Comparison of ENCODE assay signal across 8 mouse cellular contexts in the genomic region with DNA sequence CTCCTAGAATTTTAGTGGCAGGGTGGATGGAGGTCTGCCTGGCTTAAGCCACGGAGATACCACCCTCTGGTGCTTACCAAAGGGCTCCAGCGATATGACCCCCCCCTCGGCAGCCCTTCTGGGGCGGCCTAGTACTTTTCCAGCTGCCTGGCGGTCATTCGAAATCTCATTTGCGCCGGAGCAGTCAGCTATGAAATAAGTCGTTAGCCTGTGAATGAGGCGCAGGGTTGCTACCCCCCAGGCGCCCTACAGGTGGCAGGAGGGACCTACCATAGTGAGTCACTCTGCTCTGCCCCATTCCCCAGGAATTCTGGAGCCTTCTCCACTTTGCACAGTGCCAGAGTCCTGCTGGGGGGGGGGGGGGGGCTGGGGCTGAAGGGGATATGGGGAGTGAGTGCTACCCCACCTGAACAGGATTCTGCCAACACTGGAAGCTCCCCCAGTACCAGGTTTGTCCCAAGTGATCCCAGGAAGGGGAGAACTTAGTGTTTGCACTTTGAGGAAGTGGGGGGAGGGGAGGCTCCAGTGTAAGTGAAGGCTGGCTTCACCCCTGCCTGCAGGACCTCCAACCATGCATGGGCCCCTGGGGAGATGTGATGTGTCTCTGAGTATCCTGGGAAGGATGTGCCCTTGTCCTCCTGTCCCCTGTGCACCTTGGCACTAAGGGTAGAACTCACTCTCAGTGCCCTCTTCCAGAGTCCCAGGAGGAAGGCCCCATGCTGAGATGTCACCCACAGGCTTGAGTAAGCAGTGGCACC. TPM values are rescaled to one million over a fixed set of nuclear protein-coding genes. Genes with fewer than 3 reads are reported as not detected.
DNase-seq lines count a peak whose midpoint lies in the region; ATAC-seq and TF ChIP-seq lines count a peak whose summit lies in the region.

No protein-coding gene starts in this region.

- peak overlapping the region; percentile 34 for H3K9ac ChIP-seq in heart, embryonic 16.5 days (ENCODE audit: low read length)

- H3K4me1 ChIP-seq in E14TG2a.4 (replicated peaks; ENCODE audit: low read depth, low read length) = peaks cover 56% of the 10 kb centered on the region
- no peaks in the 10 kb centered on the region for H3K4me1 ChIP-seq in cortical plate, adult 2 months (ENCODE audit: control insufficient read depth, insufficient read depth, low read length)
- no peaks in the 10 kb centered on the region; the same call in 1 of the 2 replicates for H3K4me1 ChIP-seq in heart, embryonic 16.5 days (ENCODE audit: control insufficient read depth, insufficient read depth, low read length)

- peak; percentile 48 for DNase-seq in cerebellum, adult 11-12 months
- DNase-seq in kidney, postnatal 25 days = peak; percentile 93 to 95
- peak; percentile 64 for DNase-seq in mesoderm, embryonic 11.5 days (ENCODE audit: low read depth, low spot score)

- WGBS in heart, embryonic 16.5 days = 8% methylated on average over 11 of the region's 11 CpGs

- no peaks in the 10 kb centered on the region for H3K27me3 ChIP-seq in E14TG2a.4 (ENCODE audit: insufficient read depth, low read length)
- H3K27me3 ChIP-seq in heart, embryonic 16.5 days (ENCODE audit: control insufficient read depth, insufficient read depth, low read length) = peaks cover 10% of the 10 kb centered on the region; the same call in 1 of the 2 replicates

- 0 out of 2 replicates have a peak overlapping the region, but pooled peaks have one; percentile 29 for H3K4me3 ChIP-seq in E14TG2a.4 (replicated peaks; ENCODE audit: low read length)
- H3K4me3 ChIP-seq in cortical plate, adult 2 months (ENCODE audit: insufficient read depth, low read length) = no peak overlapping the region
- H3K4me3 ChIP-seq in heart, embryonic 16.5 days (ENCODE audit: low read length) = 0 out of 2 replicates have a peak overlapping the region, but pooled peaks have one; percentile 9

- TF ChIP-seq POLR2A in cortical plate, adult 2 months (IDR thresholded peaks at IDR 0.05; ENCODE audit: extremely low read depth, insufficient read depth, low read length) = no peak

- peak; percentile 43 for TF ChIP-seq CTCF in E14TG2a.4 (conservative IDR thresholded peaks at IDR 0.05; ENCODE audit: low read length)
- peak; percentile 41 for TF ChIP-seq CTCF in cortical plate, adult 2 months (IDR thresholded peaks at IDR 0.05; ENCODE audit: extremely low read depth, insufficient read depth, low read length)

- H3K4me2 ChIP-seq in heart, embryonic 16.5 days (ENCODE audit: low read depth, low read length) = peak overlapping the region; percentile 16; the same call in 1 of the 2 replicates

- H3K36me3 ChIP-seq in E14TG2a.4 (ENCODE audit: insufficient read depth, low read length) = no peaks in the 10 kb centered on the region
- no peaks in the 10 kb centered on the region for H3K36me3 ChIP-seq in heart, embryonic 16.5 days (ENCODE audit: control insufficient read depth, insufficient read depth)

- H3K27ac ChIP-seq in cortical plate, adult 2 months (ENCODE audit: insufficient read depth, low read length) = no peak overlapping the region
- no peak overlapping the region for H3K27ac ChIP-seq in heart, embryonic 16.5 days (ENCODE audit: low read length)

- no peak for ATAC-seq in cerebellum, adult (ENCODE audit: insufficient number of reproducible peaks, low FRiP score, low TSS enrichment)
- peak; percentile 80 for ATAC-seq in heart, embryonic 16.5 days (replicated peaks; ENCODE audit: extremely low read depth, insufficient read depth, low FRiP score)
- no peak for ATAC-seq in CD4-positive, CD25-positive, alpha-beta regulatory T cell, adult 4 months

- H3K9me3 ChIP-seq in E14TG2a.4 (ENCODE audit: low read length) = peaks cover 19% of the 10 kb centered on the region
- H3K9me3 ChIP-seq in heart, embryonic 16.5 days (replicated peaks; ENCODE audit: control insufficient read depth, low read length) = peaks cover 4% of the 10 kb centered on the region; the same call in 1 of the 2 replicates

RNA-seq across cellular contexts. Expression of a gene that starts 8.7 kb away (rescaled TPM):
- polyA plus RNA-seq in cortical plate, adult 2 months (2012; rRNA removed) = 64.0 TPM in 2 replicates
- polyA plus RNA-seq in heart, embryonic 16.5 days (2015; fragmentation: Nextera tagmentation; extraction: Ambion mirVana) = 6.3 and 8.7 TPM in 2 replicates
- polyA plus RNA-seq in CD4-positive, CD25-positive, alpha-beta regulatory T cell, adult 4 months (2017; shearing (Covaris generic)) = 10 to 100 TPM; 10.7 to 11.4 TPM

RNA-seq across cellular contexts. Expression of a gene that starts 45.4 kb away (rescaled TPM):
- 1.0 and 1.1 TPM in 2 replicates for polyA plus RNA-seq in cortical plate, adult 2 months (2012; rRNA removed)
- polyA plus RNA-seq in heart, embryonic 16.5 days (2015; fragmentation: Nextera tagmentation; extraction: Ambion mirVana) = 0.44 and 0.49 TPM in 2 replicates
- polyA plus RNA-seq in CD4-positive, CD25-positive, alpha-beta regulatory T cell, adult 4 months (2017; shearing (Covaris generic)) = not detected
